Mouse (Mus musculus): ENCODE data around the gene Ptprd. TPM values are rescaled to one million over a fixed set of nuclear protein-coding genes. Genes with fewer than 3 reads are reported as not detected.
A peak's percentile ranks its signal among the peaks of the same experiment; 100 is the strongest.

The Ptprd gene
- polyA plus RNA-seq, 1 experiment from 2014 or later: 14.9 TPM

DNA sequence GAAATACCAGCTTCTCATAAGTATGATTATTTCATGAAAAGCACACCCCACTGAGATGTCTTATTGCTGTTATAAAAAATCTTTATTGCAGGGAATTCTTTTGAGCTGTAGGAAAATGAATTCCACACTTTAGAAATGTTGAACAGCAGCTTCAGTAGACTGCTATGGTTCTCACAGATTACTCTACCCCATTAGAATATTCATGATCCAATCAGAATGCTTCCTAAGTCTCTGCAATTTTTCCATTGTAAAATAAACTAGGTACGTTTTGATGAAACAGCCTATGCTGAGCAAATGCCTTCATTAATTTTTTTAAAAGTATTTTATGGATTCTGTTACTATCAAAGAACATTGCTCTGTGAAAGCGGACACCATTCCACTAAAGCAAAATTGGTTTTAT lies 1399.6 kb downstream of the Ptprd start:
- no peaks in the 10 kb centered on the region for H3K4me1 ChIP-seq (ENCODE audit: insufficient read depth, low read depth, low read length)
- H3K27ac ChIP-seq (ENCODE audit: low read length): no peak overlapping the region
- H3K9ac ChIP-seq (replicated peaks; ENCODE audit: low read depth): no peak overlapping the region
- no peak overlapping the region for H3K4me2 ChIP-seq (replicated peaks; ENCODE audit: low read depth, low read length)
- 73% methylated on average over 2 of the region's 2 CpGs for WGBS
- DNase-seq (ENCODE audit: low spot score): no peak
- ATAC-seq: no peak
- H3K36me3 ChIP-seq (ENCODE audit: insufficient read depth, low read length): no peaks in the 10 kb centered on the region
- no peaks in the 10 kb centered on the region for H3K9me3 ChIP-seq (ENCODE audit: low read length)
- TF ChIP-seq CTCF (IDR thresholded peaks at IDR 0.05) (no peak), EP300 (IDR thresholded peaks at IDR 0.05) (no peak)
- H3K4me3 ChIP-seq (ENCODE audit: low read depth, low read length): no peak overlapping the region
- H3K27me3 ChIP-seq (replicated peaks; ENCODE audit: insufficient read depth, low read length): no peaks in the 10 kb centered on the region

DNA sequence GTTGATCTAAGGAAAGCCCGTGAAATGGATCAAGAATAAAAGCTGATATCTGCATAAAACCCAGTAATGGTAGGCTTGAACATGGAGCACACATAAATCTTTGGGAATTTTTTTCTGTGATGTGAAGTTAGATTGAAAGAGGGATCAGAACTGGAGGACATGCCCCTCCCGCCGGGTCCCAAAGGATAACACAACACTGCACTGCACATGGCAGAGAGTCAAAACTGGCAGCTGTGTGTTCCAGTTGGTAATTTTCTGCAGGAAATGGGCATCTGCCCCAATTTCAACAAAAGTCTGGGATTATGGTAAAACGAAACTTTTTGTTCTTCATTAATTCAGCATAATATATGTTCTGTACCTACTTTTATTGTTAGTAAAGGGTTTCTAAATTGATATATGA lies 1409.1 kb downstream of the Ptprd start:
- 52% methylated on average over 4 of the region's 4 CpGs for WGBS
- no peak overlapping the region for H3K9ac ChIP-seq (replicated peaks; ENCODE audit: low read depth)
- H3K27ac ChIP-seq (ENCODE audit: low read length): no peak overlapping the region
- H3K4me1 ChIP-seq (ENCODE audit: insufficient read depth, low read depth, low read length): no peaks in the 10 kb centered on the region
- no peak for ATAC-seq
- H3K27me3 ChIP-seq (replicated peaks; ENCODE audit: insufficient read depth, low read length): no peaks in the 10 kb centered on the region
- H3K4me2 ChIP-seq (replicated peaks; ENCODE audit: low read depth, low read length): no peak overlapping the region
- no peak for DNase-seq (ENCODE audit: low spot score)
- TF ChIP-seq EP300 (IDR thresholded peaks at IDR 0.05): no peak
- no peak for TF ChIP-seq CTCF (IDR thresholded peaks at IDR 0.05)
- H3K4me3 ChIP-seq (ENCODE audit: low read depth, low read length): no peak overlapping the region
- H3K9me3 ChIP-seq (ENCODE audit: low read length): no peaks in the 10 kb centered on the region
- H3K36me3 ChIP-seq (ENCODE audit: insufficient read depth, low read length): no peaks in the 10 kb centered on the region

DNA sequence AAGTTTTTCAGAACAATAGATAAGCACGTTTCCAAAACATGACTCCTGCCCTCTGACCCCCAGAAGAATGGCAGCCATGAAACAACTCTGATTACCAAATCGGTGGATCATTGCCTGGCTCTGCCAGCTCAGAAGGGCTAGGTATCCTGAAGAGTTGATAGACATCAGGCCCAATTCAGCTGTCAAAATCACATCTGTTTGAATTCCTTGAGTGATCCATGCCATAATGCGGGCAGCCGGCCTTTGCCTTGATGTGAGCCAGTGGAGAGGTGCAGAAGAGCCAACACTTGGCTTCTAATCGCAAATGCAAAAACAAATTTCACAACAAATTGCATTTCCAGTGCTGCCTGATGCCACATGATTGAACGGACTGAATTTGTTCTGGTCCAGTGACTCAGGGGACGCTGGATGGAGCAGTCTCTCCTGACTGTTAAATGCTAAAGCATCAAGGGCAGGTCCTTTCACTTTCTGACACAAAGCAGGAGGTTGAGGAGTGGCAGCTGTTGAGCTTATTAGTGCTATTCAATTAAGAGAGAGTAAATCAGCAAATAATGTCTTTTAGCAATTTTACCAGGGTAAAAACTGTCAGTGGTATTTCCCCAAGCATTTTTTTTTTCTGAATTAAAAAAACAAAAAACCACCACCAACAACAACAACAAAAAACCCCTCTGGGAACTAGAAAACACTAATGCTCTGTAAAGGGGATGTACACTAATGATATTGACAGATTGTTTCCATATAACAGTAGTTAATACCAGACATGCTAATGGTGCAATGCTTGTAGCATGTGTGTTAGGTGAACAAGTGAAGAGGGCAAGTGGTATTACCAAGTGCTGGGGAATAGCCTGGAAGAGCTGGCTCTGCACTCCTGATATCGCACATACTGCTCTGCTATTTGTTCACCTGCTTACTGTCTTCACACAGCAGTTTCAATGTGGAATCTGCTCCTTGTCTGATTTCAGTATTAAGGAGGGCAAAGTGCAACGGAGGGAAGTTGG lies 1413.5 kb downstream of the Ptprd start:
- H3K27me3 ChIP-seq (replicated peaks; ENCODE audit: insufficient read depth, low read length): no peaks in the 10 kb centered on the region
- no peak overlapping the region for H3K4me2 ChIP-seq (replicated peaks; ENCODE audit: low read depth, low read length)
- TF ChIP-seq EP300 (IDR thresholded peaks at IDR 0.05) (no peak), CTCF (IDR thresholded peaks at IDR 0.05) (no peak)
- no peak overlapping the region for H3K27ac ChIP-seq (ENCODE audit: low read length)
- DNase-seq (ENCODE audit: low spot score): no peak
- H3K36me3 ChIP-seq (ENCODE audit: insufficient read depth, low read length): no peaks in the 10 kb centered on the region
- H3K4me1 ChIP-seq (ENCODE audit: insufficient read depth, low read depth, low read length): no peaks in the 10 kb centered on the region
- ATAC-seq: no peak
- no peak overlapping the region for H3K4me3 ChIP-seq (ENCODE audit: low read depth, low read length)
- no peaks in the 10 kb centered on the region for H3K9me3 ChIP-seq (ENCODE audit: low read length)
- WGBS: 61% methylated on average over 9 of the region's 9 CpGs
- H3K9ac ChIP-seq (replicated peaks; ENCODE audit: low read depth): no peak overlapping the region

DNA sequence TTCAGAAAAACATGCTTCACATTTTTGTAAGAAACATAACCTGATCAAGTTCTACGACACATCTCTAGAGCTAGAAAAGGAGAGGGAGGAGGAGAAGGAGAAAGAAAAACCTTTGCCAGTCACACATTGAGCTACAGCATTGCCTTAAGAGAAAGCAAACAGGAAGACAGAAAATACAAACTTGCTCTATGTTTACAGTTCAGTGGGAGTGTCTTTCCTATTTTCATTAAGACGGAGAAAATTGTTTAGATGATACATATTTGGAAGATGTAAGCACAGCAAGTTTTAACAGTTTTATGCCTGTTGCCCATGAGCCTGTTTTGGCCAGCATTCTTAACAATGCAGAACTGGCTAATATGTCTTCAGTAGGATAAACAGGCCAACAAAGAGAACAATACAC lies 1426.4 kb downstream of the Ptprd start:
- DNase-seq (ENCODE audit: low spot score) (peak; percentile 49), ATAC-seq (peak; percentile 52)
- Histone ChIP-seq H3K27me3 (replicated peaks; ENCODE audit: insufficient read depth, low read length) (no peaks in the 10 kb centered on the region), H3K9ac (replicated peaks; ENCODE audit: low read depth) (no peak overlapping the region), H3K36me3 (ENCODE audit: insufficient read depth, low read length) (no peaks in the 10 kb centered on the region), H3K27ac (ENCODE audit: low read length) (no peak overlapping the region), H3K4me3 (ENCODE audit: low read depth, low read length) (no peak overlapping the region), H3K4me1 (ENCODE audit: insufficient read depth, low read depth, low read length) (no peaks in the 10 kb centered on the region), H3K9me3 (ENCODE audit: low read length) (no peaks in the 10 kb centered on the region), H3K4me2 (replicated peaks; ENCODE audit: low read depth, low read length) (no peak overlapping the region)
- no peak for TF ChIP-seq CTCF (IDR thresholded peaks at IDR 0.05)
- TF ChIP-seq EP300 (IDR thresholded peaks at IDR 0.05): peak; percentile 88
- WGBS: 46% methylated on average over 2 of the region's 2 CpGs

DNA sequence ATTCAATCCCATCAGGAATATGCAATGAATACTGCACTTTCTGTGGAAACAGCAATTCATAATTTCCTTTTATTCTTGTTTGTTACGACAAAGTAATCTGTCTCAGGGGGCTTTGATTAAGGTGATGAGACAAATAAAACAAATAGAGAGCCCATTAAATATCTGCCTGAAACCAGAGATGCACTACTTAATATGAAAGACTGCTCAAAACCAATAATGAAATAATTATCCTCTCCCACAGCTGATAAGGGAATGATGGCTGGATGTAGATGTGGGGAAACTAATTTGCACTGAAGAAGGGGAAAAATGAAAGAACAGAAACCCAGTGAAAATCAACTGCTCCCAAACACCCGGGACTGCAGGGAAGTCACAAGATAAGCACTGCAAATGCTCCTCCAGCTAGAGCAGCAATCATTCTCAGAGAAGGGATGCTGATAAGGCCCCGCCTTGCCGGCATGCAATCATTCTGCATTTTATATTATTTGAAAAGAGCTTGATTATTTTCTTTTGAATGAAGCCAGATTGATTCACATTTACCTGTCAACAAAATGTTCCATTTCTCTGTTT lies 1432.1 kb downstream of the Ptprd start:
- no peak for ATAC-seq
- Histone ChIP-seq H3K4me1 (ENCODE audit: insufficient read depth, low read depth, low read length) (no peaks in the 10 kb centered on the region), H3K9ac (replicated peaks; ENCODE audit: low read depth) (no peak overlapping the region), H3K27me3 (replicated peaks; ENCODE audit: insufficient read depth, low read length) (no peaks in the 10 kb centered on the region), H3K27ac (ENCODE audit: low read length) (no peak overlapping the region), H3K36me3 (ENCODE audit: insufficient read depth, low read length) (no peaks in the 10 kb centered on the region), H3K4me2 (replicated peaks; ENCODE audit: low read depth, low read length) (no peak overlapping the region), H3K9me3 (ENCODE audit: low read length) (no peaks in the 10 kb centered on the region), H3K4me3 (ENCODE audit: low read depth, low read length) (no peak overlapping the region)
- TF ChIP-seq CTCF (IDR thresholded peaks at IDR 0.05) (no peak), EP300 (IDR thresholded peaks at IDR 0.05) (no peak)
- no peak for DNase-seq (ENCODE audit: low spot score)
- 54% methylated on average over 4 of the region's 4 CpGs for WGBS

DNA sequence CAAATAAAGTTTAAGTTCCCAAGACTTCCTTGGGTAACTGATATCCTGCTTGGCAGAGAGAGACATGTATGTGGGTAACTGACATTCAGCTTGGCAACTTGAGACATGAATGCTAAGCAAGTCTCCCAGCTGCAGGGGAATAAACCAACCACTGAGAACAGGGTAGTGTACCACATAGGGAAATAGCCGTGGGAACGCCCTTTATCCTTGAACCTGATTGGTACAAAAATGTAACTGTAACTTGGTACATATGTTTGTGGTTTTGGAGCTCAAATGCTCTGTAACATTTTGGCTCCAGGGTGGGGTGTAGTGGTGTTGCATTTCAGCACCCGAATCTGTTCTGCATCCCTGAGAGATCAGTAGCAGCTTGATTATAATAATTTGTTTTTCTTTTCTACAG lies 1444.8 kb downstream of the Ptprd start:
- no peaks in the 10 kb centered on the region for H3K9me3 ChIP-seq (ENCODE audit: low read length)
- no peak for TF ChIP-seq EP300 (IDR thresholded peaks at IDR 0.05)
- TF ChIP-seq CTCF (IDR thresholded peaks at IDR 0.05): no peak
- H3K36me3 ChIP-seq (ENCODE audit: insufficient read depth, low read length): no peaks in the 10 kb centered on the region
- no peak overlapping the region for H3K9ac ChIP-seq (replicated peaks; ENCODE audit: low read depth)
- no peak overlapping the region for H3K27ac ChIP-seq (ENCODE audit: low read length)
- ATAC-seq (no peak), DNase-seq (ENCODE audit: low spot score) (no peak)
- H3K4me3 ChIP-seq (ENCODE audit: low read depth, low read length): no peak overlapping the region
- H3K4me1 ChIP-seq (ENCODE audit: insufficient read depth, low read depth, low read length): no peaks in the 10 kb centered on the region
- H3K27me3 ChIP-seq (replicated peaks; ENCODE audit: insufficient read depth, low read length): no peaks in the 10 kb centered on the region
- H3K4me2 ChIP-seq (replicated peaks; ENCODE audit: low read depth, low read length): no peak overlapping the region
- WGBS: 78% methylated on average over 3 of the region's 3 CpGs

Data from lung, postnatal 0 days (tissue).